Mouse (Mus musculus) fat pad, adult 2 months (tissue): ENCODE measurements around the gene Got1.

Experiments used
- DNase-seq: peaks from one replicate; pipeline ENCODE4 v3.0.0-alpha.2; 2011; ENCODE audit warnings: low read depth, low spot score; ENCODE audit errors: extremely low read depth

Gene Got1

DNA sequence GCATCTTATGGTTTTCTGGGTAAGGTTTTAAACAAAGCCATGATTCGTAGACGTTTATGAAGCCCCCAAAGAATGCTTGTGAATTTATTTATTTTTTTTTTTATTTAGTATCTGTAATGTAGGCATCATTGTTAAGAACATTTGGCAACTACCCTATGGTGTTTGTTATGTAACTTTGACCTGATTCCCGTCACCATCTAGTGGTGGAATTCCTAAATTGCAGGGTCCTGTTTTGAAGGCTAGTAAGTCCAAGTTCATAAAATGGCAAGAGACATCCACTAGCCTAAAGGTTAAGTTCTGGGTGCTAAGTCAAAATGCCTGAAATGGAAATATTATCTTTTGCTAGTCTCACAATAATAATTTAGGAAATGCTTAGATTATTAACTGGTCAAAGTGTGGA lies 37.0 kb downstream of the Got1 start:
- DNase-seq = no peak

DNA sequence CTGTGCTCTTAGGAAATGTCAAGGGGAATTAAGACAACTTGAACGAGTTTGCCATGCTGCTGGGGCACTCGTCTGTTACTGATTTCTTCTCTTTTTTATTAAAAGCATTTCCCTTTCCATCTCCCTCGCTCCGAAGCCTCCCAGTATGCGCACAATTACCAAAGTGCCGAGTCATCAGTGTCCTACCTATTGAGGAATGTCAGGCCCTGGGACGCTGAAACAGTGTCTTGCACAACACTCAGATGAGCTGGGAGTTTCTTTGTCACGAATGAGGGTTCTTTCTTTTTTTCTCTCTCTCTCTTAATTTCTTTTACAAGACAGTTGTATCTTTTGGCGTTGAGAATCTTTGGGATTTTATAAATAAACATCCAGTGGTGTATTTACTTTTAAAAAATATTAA lies 43.9 kb downstream of the Got1 start:
- DNase-seq = no peak

DNA sequence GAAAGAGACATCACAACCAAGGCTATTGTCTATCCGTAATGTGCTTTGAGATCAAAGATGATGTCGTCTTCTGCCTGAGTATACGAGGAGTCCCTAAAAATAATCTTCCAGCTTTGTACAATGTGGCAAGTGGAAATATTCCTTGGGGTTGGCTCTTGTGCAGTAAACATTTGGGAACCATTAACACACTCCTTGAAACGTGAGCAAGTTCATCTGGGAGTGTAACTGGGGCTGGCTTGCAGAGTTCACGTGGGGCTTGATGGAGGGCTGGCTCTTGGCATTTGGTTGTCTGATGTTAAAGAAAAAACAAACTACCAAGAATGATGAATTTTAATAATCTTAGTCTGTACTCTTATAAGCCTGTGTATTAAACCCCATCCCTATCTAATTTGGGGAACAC lies 45.0 kb downstream of the Got1 start:
- DNase-seq = no peak

DNA sequence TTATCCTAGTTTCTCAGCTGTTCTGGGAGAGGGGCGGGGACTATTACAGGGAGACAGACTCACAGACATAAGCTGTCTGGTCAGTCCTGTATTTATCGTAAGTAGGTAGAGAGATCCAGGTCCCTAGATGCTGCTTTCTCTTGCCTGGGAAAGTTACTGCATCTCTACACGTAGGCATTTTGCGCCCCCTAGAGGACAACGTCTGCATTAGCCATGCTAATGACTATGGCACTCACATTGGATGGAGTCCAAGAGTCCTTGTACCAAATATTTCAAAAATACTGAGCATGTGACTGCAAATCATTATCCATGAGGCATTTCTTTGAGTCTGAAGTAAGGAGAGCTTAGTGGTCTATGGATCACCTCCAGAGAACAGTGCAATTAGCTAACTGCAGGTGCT lies 45.5 kb downstream of the Got1 start:
- no peak for DNase-seq

DNA sequence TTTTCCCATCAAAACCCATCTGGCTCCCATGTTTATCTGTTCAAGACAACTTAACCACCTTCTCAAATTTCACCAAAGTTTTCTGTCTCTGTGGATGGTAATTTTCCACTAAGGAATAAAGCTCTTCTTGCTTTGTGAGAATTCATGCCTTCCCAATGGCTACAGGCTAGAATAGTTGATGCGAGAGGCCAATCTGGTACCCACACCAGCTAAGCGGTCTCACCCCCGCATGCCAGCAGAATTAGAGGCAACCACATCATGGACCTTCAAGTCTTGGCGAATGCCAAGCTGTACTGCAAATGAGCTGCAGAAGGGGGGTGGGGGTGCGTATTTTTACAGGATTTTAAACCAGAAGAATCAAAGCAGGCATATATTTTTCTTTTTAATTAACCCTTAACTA lies 47.0 kb downstream of the Got1 start:
- no peak for DNase-seq

DNA sequence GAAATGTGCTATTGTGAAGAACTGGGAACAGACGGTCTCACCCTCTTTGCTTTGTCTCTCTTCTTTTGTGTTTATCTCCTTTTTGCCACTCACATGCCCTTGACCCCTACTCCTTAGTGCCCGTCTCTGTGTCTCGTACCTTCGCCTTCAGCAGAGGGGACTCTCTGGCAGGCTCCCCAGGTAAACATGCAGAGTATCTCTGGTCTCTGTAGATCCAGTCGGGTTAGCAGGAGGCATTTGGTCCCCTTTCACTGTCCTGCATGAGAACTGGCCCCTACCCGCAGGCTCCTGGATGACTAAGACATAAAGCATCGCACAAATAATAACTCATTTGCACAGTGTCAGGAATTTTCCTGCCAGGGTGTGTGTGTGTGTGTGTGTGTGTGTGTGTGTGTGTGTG lies 48.3 kb downstream of the Got1 start:
- no peak for DNase-seq

DNA sequence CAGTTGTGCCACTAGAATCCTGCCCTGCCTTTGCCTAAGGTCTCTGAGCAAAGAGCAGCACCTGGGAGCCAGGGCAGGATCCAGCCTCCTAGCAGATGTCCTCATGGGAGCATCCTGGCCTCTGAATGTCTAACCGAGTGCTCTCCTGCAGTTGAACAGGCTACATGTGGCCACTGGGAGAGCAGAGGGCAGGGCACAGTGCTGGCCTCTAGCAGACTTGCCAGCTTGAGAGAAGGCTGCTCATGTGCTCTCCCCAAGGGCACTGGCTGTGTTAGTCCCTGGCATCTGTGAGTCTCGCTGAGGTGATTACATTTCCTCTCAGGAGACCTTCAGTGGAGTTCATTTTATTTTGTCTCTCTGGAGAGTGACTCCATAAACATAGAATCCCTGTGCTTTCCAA lies 48.8 kb downstream of the Got1 start:
- no peak for DNase-seq

DNA sequence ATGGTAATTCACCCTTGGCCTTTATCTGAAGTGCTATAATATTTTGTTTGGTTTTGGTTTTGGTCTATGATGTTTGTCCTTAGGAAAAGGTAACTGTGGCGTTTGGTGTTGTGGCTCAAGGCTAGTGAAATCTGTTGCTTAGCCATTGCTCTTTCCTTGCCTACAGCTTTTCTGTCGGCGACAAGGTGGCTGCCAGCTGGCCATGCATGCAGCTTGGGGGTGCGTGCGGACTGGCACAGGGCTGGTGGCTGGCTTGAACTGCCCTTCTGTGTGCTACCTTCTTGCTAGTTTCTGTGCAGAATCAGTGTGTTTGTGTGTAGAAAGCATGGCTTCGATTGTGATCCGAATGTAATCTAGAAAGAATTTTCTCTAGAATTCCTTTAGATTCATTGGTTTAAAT lies 51.6 kb downstream of the Got1 start:
- DNase-seq = no peak

DNA sequence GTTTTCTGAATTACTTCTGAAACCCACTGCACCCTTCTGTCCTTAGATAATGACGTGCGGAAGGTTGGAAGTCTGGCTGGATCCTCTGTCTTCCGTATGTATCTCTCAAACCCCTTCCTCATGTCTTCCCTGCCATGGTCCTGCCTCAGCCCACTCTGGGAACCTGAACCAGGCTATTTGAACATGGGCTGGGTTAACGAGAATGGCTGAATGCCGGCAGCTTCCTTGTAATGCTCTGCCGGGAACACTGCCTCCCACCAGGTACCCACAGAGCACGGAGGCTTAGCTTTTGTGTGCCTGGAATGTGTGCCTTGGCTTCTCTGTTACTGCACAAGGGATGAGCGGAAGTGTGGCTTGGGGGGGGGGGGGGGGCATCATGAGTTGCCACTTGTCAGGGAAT lies 52.1 kb downstream of the Got1 start:
- DNase-seq = no peak

DNA sequence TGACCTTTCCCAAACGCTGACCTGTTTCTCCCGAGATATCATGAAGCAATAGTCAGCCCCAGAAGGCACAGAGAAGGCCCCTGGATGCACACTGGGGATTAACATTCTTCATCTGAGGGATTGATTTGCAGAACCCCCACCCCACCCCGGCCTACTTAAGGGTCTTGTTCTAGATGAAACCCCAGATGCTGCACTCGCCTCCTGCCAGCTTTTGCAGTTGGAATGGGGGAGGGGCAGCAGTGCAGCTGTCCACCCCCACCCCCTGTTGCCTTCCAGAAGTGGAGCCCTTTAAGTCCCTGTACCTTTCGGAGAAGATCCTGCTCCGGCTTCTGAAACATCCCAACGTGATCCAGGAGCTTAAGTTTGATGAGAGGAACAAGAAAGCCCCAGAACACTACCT lies 55.1 kb downstream of the Got1 start:
- no peak for DNase-seq

DNA sequence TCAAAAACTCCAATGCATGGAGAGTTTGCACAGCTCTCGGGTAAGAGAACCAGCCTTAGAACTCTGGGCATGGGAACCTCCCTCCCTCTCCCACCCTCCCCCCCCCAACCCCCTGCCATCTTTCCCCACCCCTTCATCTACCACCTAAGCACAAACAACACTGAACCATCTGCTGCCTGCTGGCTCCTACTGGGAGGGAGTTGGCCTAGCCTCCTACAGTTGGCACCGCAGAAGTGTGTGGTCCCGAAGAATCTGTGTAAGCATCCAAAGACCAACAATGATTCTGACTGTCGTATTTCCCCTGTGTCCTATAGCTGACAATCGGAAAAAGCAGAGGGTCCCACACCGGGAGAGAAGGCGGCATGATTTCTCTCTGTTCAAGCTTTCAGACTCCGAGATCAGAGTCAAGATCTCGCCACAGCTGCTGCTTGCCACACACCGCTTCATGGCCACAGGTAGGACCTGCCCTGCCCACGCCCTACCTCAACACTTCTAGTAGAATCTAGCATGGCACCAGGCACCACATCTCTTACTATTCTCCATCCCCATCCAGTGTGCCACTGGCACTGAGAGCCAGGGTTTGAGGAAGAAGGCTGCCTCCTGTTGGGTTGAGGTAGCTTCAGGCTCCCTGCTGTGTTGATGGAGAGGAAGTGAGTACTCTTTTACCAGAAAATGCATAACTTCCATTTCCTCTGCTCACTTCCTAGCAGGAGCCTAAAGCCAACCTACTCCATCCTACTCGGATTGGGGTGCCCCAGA lies 56.3 kb downstream of the Got1 start:
- no peak for DNase-seq

DNA sequence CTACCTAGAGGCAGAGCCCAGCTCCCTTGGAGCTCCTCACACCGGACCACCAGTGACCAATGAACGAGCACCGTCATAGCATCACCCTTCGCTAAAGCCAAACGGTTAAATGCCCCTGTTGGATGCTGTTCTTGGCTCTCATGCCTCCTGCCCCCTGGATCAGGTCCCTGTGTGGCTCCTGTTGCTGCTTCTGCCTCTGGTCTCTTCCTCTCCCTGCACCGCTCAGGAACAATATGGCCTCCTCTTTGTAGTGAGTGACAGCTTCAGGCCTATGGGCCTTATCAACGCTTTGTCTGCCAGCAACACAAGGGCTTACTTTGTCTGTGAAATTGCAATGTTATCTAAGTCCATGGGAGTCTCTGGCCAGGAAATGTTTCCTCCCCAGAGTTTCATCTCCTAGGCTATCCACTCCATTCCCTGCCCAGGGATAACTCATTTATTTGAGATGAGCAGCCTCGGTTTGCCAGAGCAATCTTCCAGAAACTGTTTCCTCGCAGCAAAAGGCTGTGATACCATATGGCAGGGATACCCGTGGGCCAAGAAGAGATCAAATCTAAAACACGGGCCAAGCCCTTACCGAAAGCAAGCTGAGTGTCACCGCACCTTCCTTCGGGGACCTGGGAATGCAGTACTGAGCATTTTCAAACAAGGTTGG lies 58.7 kb downstream of the Got1 start:
- no peak for DNase-seq

DNA sequence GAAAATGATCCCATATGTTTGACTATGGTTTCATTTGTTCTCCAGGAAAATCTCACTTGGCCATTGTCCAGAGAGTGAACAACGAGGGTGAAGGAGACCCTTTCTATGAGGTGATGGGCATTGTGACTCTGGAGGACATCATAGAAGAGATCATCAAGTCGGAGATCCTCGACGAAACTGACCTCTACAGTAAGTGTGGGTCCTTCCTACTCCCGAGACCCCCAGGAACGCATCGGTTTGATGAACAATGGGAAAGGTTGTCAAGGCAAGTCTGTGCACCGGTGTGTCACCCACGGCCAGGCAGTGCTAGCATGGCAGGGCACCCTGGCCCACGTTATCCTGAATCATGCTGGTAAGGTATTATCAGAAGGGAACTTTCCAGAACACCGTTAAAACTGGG lies 59.3 kb downstream of the Got1 start:
- no peak for DNase-seq

DNA sequence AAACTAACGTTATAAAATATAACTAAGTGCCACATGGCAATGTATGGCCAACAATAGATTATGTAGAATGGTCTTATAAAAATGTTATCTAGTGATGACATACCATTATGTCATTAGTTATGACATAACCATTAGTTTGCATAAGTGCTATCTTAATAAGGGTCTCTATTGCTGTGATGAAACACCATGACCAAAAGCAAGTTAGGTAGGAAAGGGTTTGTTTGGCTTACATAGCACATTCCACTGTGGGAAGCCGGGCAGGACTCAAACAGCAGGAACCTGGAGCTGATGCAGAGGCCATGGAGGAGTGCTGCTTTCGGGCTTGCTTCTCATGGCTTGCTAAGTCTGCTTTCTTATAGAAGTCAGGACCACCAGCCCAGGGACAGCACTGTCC lies 60.1 kb downstream of the Got1 start:
- DNase-seq = no peak

DNA sequence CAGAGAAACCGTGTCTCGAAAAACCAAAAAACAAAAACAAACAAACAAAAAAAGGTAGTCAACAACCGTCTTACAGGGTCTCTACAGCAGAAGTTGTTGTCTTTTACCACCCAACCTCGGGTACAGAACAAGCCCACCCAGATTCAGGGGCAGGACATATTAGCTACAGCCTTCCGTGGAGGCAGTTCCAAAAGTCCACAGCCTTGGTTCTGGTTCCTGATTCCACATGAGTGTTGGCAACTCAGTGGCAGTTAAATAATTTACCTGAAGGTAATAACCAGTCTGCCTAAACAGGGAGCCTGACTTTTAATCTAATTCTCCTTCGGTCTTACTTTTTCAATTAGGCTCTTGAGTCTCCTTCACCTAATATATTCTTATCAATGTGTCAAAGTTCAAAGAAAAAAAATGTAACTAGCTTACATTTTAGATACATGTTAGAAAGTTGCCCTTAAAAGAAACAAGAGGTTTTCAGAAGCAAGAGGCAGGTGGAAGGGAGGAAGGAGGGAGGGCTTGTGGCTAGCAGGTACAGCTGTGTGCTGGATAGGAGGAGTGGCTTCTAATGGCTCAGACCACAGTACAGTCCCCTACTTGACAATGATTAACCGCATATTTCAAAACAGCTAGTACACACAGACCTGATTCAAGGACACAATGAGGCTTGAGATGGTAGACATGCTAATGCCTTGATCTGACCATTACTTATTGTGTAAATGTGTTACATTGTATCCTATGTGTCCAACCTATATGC lies 60.7 kb downstream of the Got1 start:
- no peak for DNase-seq

DNA sequence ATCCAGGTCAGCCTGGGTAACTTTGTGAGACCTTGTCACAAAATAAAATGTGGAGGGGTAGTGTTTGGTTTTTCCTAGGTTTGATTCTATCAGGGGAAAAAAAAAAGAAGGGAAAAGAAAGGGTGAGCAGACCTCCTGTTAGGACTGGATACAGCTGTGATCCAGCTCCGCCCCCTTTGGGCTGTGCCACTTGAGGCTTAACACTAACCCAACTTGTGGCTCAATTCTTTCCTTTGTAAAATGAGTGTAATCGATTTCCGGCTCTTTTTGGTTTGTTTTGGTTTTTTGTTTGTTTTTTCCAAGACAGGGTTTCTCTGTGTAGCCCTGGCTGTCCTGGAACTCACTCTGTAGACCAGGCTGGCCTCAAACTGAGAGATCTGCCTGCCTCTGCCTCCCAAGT lies 62.3 kb downstream of the Got1 start:
- no peak for DNase-seq

DNA sequence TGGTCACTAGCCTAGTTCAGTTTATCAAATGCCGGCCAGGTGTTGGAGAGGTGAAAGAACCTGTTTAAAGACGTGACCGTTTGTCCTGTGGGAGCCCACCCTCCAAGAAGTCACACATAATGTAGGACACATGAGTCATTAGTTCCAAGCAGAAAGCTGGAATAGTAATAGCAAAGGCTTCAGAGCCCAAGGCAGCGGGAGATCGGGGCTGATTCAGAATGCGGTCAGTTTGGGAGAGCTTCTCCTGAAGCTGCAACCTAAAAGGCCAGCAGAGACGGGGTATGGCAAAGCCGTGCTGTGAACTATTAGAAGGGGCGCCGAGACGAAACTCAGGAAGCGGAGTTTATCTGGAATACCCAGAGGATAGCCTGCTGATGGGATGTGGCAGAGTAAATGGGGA lies 63.9 kb downstream of the Got1 start:
- no peak for DNase-seq

DNA sequence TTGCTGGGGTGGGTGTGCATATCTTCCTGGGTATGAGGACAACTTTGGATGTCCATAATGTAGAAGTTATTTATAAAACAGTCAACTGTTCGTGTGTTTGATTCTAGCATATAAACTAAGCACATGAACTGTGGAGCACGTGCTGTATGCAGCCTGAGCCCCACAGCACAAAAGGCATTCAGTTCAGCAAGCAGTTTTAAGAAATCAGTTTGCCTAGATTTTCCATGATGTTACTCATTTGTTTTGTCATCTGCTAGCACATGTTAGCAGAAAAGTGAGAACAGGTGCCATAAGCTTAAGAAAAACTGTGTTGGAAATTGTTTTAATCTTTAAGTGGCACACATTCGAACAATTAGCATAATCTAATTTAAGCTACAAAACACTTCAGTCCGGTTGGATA lies 64.5 kb downstream of the Got1 start:
- DNase-seq = no peak

DNA sequence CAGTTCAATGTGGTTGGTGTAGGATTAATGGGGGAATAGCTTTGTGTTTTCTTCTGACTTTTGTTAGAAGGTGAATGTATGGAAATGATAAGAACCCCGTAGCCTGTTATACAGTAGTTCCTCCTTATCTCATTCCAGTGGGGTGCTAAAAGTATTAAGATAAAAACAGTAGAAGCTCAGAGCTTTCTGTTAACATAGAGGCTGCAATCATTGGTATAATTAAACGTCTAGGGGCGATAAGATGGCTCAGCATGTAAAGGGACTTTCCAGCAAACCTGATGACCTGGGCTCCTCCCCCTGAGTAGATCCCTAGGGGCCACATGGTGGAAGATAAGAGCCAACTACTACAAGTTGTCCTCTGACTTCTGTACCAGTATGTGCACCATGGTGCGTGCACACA lies 71.4 kb downstream of the Got1 start:
- DNase-seq = no peak

DNA sequence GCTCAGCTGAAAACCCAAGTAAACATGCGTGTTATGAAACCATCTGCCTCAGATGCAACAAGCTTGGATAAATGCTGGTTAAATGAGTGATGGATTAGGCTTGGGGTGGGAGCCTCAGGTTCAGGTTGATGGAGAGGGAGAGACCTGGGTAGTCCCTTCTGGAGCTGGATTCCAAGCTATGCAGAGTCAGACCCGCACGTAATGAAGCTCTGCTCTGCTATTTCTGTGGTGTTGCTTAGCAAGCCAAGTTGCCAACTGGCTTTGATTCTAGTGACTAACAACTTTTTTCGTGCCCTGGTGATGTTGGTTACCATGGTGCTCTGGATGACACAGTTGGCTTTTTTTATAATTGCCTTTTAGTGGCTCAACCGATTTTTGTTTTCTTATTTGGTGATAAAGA lies 72.2 kb downstream of the Got1 start:
- no peak for DNase-seq

DNA sequence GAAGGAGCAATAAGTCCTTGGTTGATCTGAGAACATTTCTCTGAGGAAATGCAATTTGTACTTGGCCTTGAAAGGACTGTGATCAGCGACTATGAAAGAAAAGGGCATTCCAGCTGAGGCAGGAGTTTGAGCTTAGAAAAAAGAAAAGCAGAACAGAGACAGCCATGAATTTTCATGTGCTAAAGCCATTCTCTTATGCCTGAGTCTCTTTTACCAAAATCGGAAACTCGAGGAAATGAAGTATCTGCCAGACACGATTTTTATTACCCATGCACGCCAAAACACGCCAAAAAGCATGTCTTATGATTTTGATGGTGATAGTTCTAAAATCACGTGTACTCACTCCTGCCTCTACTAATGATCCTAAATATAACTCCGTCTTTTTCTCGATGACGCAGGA lies 72.8 kb downstream of the Got1 start:
- DNase-seq = no peak
